Mouse (Mus musculus) left cerebral cortex, adult 11 months (tissue): Measurements from ENCODE around the gene Ak2.

ENCODE experiments used
- DNase-seq: peaks from one replicate; pipeline ENCODE4 v3.0.0; 2022; ENCODE audit warnings: low spot score

The Ak2 gene

GRCm38 (mm10) chr4:128991500-128992008 lies at the start of gene Ak2:
Ak2 (plus strand) TSS chr4:128991958.
- no peak for DNase-seq

GRCm38 (mm10) chr4:128942346-128942745 lies 49.4 kb upstream of the Ak2 start:
- DNase-seq = no peak

DNA sequence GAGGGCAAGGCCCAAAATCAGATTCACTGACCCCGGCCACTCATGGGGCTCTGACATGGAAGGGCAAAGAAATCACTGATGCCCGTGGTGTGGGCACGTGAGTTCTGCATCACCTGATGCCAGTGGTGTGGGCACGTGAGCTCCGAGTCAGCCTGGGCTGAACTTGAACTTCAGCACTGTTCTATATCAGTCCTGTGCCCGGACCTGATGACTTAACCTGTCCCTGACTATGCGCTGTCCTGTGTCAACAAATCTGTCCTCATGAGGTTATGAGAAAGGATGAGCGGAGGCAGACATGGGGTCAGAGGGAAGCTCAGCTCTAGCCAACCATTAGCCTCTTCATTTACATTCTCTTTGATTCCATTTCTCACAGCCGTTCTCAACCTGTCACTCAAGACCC lies 45.0 kb upstream of the Ak2 start:
- no peak for DNase-seq

DNA sequence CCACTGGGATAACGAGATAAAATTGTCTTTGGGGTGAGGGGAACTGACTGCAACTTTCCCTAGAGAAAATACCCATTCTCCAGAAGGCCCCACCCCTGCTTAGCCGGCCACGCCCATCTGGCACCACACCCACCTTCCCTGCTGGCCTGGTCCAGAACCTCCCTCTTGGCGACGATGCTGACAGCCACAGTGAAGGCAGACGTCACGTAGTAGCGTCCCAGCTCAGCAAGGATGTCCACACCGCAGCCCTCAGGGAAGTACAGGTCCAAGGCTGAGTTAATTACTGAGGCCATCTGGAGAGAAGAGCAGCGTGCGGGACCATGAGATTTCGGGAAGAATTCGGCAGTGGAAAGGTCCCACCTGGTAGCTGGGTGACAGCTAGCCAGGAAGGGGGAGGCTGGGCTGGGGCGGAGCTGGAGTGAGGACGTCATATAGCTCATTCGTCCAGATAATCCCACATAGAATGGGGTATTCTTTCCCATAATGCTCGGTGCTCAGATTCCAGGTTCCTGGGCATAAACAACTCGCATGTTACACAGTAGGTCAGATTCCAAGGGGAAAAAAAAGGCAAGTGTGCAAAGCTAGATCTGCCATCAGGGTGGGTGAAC lies 44.3 kb upstream of the Ak2 start:
- DNase-seq = no peak

DNA sequence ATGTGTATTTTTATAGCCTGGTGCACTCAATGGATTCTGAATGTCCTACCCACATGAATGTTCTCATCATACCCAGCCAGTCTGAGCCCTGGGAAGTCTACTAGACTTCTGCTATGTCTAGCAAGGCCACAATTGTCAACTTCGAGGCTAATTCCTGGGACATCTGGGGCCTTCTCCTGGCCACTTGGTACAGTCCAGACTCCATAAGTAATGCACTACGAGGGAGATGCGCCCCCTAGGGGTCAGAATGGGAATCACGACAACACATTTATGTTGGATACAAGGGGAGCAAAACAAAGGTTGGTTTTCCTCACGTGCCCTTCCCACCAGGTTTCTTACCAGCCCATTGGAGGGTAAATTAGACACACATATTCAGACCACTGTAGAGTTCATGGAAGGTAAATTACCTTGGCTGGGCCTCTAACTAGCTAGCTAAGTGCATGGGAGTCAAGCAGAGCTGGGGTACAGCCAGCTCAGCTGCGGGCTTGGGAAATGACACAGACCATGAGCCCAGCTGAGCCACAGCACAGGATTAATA lies 43.6 kb upstream of the Ak2 start:
- DNase-seq = no peak

- DNase-seq = no peak
Observed at GRCm38 (mm10) chr4:128949470-128950005, 42.2 kb upstream of the Ak2 start.

- no peak for DNase-seq
Observed at GRCm38 (mm10) chr4:128950461-128950860, 41.3 kb upstream of the Ak2 start.

- DNase-seq = no peak
Observed at GRCm38 (mm10) chr4:128953851-128954250, 37.9 kb upstream of the Ak2 start.

DNA sequence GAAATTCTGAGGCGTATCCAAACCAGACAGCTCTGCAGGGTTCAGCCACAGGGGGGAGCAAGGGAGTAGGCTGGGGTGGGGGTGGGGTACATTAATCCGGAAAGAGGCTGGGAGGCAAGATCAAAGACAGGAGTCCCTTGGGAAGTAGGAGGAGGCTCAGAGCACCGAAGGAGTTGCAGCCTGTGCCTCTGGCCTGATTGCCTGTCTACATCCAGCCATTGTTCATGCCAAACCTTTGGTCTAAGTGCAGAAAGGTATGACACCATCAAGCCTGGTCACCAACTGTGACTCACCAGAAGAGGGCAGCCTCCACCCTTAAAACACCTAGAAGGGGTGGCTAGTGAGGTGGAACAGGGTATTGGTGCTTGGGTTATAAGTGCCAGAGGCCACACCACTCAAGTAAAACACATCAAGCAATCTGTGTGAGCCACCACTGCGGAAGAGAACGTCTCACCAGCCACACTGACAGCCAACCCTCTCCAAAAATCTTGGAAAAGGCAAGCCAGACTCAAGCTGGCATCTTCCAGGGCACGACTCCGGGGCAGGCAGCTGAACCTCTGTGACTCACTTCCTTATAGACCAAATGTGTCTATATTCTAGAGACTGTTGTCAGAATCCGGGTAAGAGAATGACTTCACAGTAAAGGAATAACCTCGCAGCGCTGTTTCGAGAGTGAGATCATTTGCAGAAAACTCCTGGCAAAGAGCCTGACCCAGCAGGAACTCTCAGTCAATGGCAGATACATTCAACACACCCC lies 34.4 kb upstream of the Ak2 start:
- DNase-seq = no peak

GRCm38 (mm10) chr4:128958156-128958555 lies 33.6 kb upstream of the Ak2 start:
- DNase-seq = no peak

- no peak for DNase-seq
Observed at GRCm38 (mm10) chr4:128958849-128959248, 32.9 kb upstream of the Ak2 start.

GRCm38 (mm10) chr4:128959676-128960075 lies 32.1 kb upstream of the Ak2 start:
- DNase-seq = no peak

GRCm38 (mm10) chr4:128961301-128962028 lies 30.3 kb upstream of the Ak2 start:
- DNase-seq = no peak

DNA sequence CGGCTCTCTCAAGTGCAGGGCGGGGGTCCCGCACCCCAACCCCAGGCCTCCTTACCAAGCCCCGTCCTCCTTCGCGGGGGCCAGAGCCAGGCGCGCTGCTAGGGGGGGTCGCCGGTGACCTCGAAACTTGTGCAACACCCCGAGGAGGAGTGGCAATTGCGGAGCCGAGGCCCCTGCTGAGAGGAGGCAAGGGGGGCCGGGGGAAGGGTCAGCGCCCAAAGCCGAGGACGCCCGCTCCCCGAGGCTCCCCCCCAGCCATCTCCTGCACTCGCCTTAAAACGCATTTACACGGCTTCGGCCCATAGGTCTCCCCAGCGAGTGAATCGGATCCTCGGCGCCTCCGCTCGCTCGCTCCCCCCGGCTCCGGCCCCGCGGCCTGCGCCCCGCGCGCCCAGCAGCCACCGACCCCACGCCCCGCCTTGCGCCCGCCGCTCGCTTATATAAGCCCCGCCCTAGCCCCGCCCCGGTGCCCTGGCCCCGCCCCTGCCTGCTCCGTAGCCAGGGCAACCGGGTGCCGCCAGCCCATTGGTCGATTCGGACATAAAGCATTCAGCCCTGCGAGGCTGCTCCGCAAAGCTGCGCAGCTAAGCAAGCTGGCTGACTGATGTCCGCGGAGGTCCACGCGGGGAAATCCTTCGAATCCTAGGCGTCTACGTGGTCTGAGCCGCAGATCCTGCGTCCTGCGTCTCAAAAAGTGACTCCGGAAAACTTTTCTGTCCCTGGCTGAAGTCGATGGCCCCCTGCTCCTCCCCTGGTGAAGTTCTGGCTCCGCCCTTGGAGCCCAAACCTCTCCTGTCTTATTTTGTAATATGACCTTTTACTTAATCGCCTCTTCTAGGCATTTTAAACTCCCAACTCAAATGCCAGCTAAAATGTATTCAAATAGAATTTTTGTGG lies 29.5 kb upstream of the Ak2 start, which contains the start of gene Azin2:
Gene Azin2 (minus strand): TSS at position 414 of the 897 bp plus-strand sequence.
- peak; percentile 86 for DNase-seq

- no peak for DNase-seq
Observed at GRCm38 (mm10) chr4:128962926-128963290, 28.9 kb upstream of the Ak2 start.

DNA sequence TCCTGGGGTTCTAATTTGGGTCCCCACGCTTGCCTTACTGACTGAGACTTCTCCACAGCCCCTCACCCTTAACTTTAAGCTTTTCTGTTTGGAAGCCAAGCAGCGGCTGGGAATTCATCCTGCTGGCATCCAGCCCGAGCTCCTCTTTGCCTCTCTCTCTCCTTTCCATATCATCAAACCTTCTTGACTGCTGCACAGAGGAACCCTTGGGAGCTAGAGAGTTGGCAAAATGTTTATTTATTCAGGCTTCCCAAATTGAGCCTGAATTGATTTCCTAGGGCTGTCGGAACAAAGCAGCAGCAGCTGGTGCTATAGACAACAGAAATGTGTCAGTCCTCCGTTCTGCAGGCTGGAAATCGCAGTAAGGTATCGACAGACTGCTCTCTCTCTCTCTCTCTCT lies 25.0 kb upstream of the Ak2 start:
- no peak for DNase-seq

- no peak for DNase-seq
Observed at GRCm38 (mm10) chr4:128969081-128969480, 22.7 kb upstream of the Ak2 start.

DNA sequence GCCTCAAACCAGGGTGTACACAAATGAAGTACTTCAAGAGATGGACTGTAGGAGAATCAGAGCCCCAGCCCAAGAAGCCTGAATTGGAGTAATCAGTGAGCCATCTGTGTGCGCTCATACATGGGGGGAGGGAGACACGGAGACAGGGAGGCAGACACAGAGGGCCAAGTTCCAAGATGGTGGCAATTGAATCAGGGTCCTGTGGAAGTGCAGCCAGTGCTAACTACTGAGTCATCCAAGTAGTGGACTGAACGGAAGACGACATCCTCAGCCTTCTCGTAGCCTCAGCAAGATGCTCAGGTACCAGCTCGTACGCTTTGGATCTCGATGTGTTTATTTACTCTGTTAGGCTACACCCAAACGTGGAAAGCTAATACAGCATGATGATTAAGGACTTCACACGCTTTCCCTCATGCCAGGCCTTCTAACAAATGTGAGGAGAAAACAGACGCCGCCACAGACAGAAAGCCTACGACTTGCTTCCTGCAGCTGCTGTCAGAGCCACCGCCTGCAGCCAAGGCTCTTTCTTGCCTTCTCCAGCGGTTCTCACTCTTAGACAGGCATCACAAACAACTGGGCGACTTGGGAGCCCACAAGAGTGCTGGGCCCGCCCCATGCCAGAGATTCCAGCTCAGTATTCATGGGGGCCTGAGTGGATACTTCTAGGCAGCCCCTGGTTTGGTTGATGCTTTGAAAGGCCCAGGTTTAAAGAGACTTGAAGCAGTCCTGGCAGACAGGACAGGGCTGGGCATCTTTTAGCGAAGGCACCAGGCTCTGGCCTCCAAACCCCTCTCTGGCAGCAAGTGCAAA lies 21.9 kb upstream of the Ak2 start:
- DNase-seq = no peak

GRCm38 (mm10) chr4:128970417-128970807 lies 21.3 kb upstream of the Ak2 start:
- no peak for DNase-seq

GRCm38 (mm10) chr4:128971065-128971694 lies 20.6 kb upstream of the Ak2 start:
- no peak for DNase-seq
